Mouse (Mus musculus) midbrain, embryonic 12.5 days (tissue): ENCODE data around the gene Plscr3. TPM values are rescaled to one million over a fixed set of nuclear protein-coding genes. Genes with fewer than 3 reads are reported as not detected.

Experiments
- microRNA-seq: library from miRNA; unstranded; fragments of <30 nt; microRNA quantifications from one replicate; pipeline ENCODE4, GENCODE M21; 2017
- polyA plus RNA-seq: library from polyadenylated mRNA; unstranded; fragments of >200 nt; fragmentation: Nextera tagmentation; extraction: Ambion mirVana; gene quantifications from 2 replicates; pipeline ENCODE4 v1.2.1, GENCODE M21; 2016

The Plscr3 gene
- polyA plus RNA-seq, 1 experiment from 2014 or later: 70.1 TPM

Small RNA genes lying within 50 kb of the gene (microRNA-seq; reads per million reads assigned to microRNA genes)
- gene Mir6924: not detected

Other genes with a start within 250 kb of the Plscr3 start
- 11.4 and 15.2 TPM in 2 replicates for gene Atp1b2, start 240.4 kb upstream of the Plscr3 start, polyA plus RNA-seq
- not detected in 2 replicates for gene Shbg, start 228.5 kb upstream of the Plscr3 start, polyA plus RNA-seq
- gene Sat2, start 224.4 kb upstream of the Plscr3 start, polyA plus RNA-seq: 22.3 and 23.5 TPM in 2 replicates
- gene Fxr2, start 213.4 kb upstream of the Plscr3 start, polyA plus RNA-seq: 59.2 and 67.1 TPM in 2 replicates
- not detected in 2 replicates for gene Sox15, start 191.1 kb upstream of the Plscr3 start, polyA plus RNA-seq
- gene Mpdu1, start 183.7 kb upstream of the Plscr3 start, polyA plus RNA-seq: 79.4 and 79.9 TPM in 2 replicates
- gene Cd68, start 180.2 kb upstream of the Plscr3 start, polyA plus RNA-seq: 7.1 and 7.2 TPM in 2 replicates
- gene Eif4a1, start 174.0 kb upstream of the Plscr3 start, polyA plus RNA-seq: 608 and 698 TPM in 2 replicates
- 108 and 113 TPM in 2 replicates for gene Senp3, start 164.3 kb upstream of the Plscr3 start, polyA plus RNA-seq
- gene Tnfsf13, start 160.6 kb upstream of the Plscr3 start, polyA plus RNA-seq: 0.41 and 0.77 TPM in 2 replicates
- gene Tnfsf12, start 150.5 kb upstream of the Plscr3 start, polyA plus RNA-seq: 2.2 and 2.9 TPM in 2 replicates
- 0.65 and 1.3 TPM in 2 replicates for gene Tnfsfm13, start 150.3 kb upstream of the Plscr3 start, polyA plus RNA-seq
- gene Polr2a, start 87.7 kb upstream of the Plscr3 start, polyA plus RNA-seq: 32.0 and 37.1 TPM in 2 replicates
- gene Slc35g3, start 84.4 kb upstream of the Plscr3 start, polyA plus RNA-seq: 0.18 and 0.27 TPM in 2 replicates
- 2.0 TPM in 2 replicates for gene Zbtb4, start 80.5 kb upstream of the Plscr3 start, polyA plus RNA-seq
- gene Chrnb1, start 50.4 kb upstream of the Plscr3 start, polyA plus RNA-seq: 1.3 and 1.7 TPM in 2 replicates
- gene Fgf11, start 44.5 kb upstream of the Plscr3 start, polyA plus RNA-seq: 2.7 and 2.9 TPM in 2 replicates
- 0.42 and 1.2 TPM in 2 replicates for gene Tmem102, start 40.8 kb upstream of the Plscr3 start, polyA plus RNA-seq
- gene Gm39566, start 31.1 kb upstream of the Plscr3 start, polyA plus RNA-seq: not detected in 2 replicates
- gene Spem2, start 27.9 kb upstream of the Plscr3 start, polyA plus RNA-seq: not detected in 2 replicates
- 0.46 TPM in 1 of 2 replicates, not detected in the other for gene Spem1, start 24.2 kb upstream of the Plscr3 start, polyA plus RNA-seq
- 14.2 and 14.6 TPM in 2 replicates for gene Nlgn2, start 8.6 kb upstream of the Plscr3 start, polyA plus RNA-seq
- gene Tmem256, start 7.9 kb upstream of the Plscr3 start, polyA plus RNA-seq: 284 and 302 TPM in 2 replicates
- gene Tnk1, start 12.4 kb downstream of the Plscr3 start, polyA plus RNA-seq: 0.19 and 0.21 TPM in 2 replicates
- not detected in 2 replicates for gene Tmem95, start 31.6 kb downstream of the Plscr3 start, polyA plus RNA-seq
- gene Kctd11, start 35.0 kb downstream of the Plscr3 start, polyA plus RNA-seq: 2.7 and 3.3 TPM in 2 replicates
- gene Acap1, start 49.2 kb downstream of the Plscr3 start, polyA plus RNA-seq: 0.50 and 0.73 TPM in 2 replicates
- 21.8 and 23.2 TPM in 2 replicates for gene 2810408A11Rik, start 54.6 kb downstream of the Plscr3 start, polyA plus RNA-seq
- 17.4 and 19.3 TPM in 2 replicates for gene Neurl4, start 54.7 kb downstream of the Plscr3 start, polyA plus RNA-seq
- gene Gps2, start 67.5 kb downstream of the Plscr3 start, polyA plus RNA-seq: 93.1 and 97.6 TPM in 2 replicates
- gene Eif5a, start 75.6 kb downstream of the Plscr3 start, polyA plus RNA-seq: 1,395 and 1,465 TPM in 2 replicates
- gene Ybx2, start 89.4 kb downstream of the Plscr3 start, polyA plus RNA-seq: 5.0 and 5.6 TPM in 2 replicates
- 8.9 and 9.9 TPM in 2 replicates for gene Slc2a4, start 101.8 kb downstream of the Plscr3 start, polyA plus RNA-seq
- 2.9 and 3.7 TPM in 2 replicates for gene Cldn7, start 118.4 kb downstream of the Plscr3 start, polyA plus RNA-seq
- 21.4 and 27.5 TPM in 2 replicates for gene Ctdnep1, start 134.8 kb downstream of the Plscr3 start, polyA plus RNA-seq
- gene Elp5, start 136.1 kb downstream of the Plscr3 start, polyA plus RNA-seq: 127 and 131 TPM in 2 replicates
- 552 and 567 TPM in 2 replicates for gene Gabarap, start 144.8 kb downstream of the Plscr3 start, polyA plus RNA-seq
- gene Phf23, start 149.4 kb downstream of the Plscr3 start, polyA plus RNA-seq: 89.4 and 96.5 TPM in 2 replicates
- 45.3 and 49.2 TPM in 2 replicates for gene Dvl2, start 154.2 kb downstream of the Plscr3 start, polyA plus RNA-seq
- gene Acadvl, start 169.0 kb downstream of the Plscr3 start, polyA plus RNA-seq: 50.7 and 57.9 TPM in 2 replicates
- 23.9 and 30.2 TPM in 2 replicates for gene Dlg4, start 170.6 kb downstream of the Plscr3 start, polyA plus RNA-seq
- gene Asgr1, start 207.7 kb downstream of the Plscr3 start, polyA plus RNA-seq: 0.33 and 0.89 TPM in 2 replicates
- not detected in 2 replicates for gene Asgr2, start 246.3 kb downstream of the Plscr3 start, polyA plus RNA-seq